Comparison of ENCODE assay signal across 17 mouse cellular contexts in the genomic region with DNA sequence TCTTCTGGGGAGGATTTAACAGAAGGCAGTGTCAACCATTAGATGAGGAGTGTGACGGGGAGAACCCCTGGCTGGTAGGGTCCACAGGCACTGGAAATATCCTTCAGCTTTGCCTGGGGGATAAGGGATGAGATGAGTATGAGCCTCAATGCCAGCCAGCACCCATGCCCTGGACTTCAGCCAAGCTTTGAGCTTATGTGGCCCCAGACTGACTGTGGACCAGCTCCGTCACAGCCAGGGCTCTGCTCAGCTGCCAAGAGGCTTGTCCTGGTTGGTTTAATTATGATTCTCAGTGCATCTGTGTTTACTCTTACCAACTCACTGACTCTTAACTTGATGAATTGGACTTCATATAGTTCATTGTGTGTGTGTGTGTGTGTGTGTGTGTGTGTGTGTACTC.
DNase-seq lines count a peak whose midpoint lies in the region; ATAC-seq and TF ChIP-seq lines count a peak whose summit lies in the region.
"Had no signal": no experiment of that assay in that cellular context is flagged by ENCODE, and none has a peak within 500 bp of the region (broad histone marks: within the 10 kb centered on the region; RNA-seq: fewer than 3 reads in every experiment).

No protein-coding gene starts in this region.

- 73% methylated on average over 2 of the region's 2 CpGs for WGBS in heart, embryonic 12.5 days
- 92% methylated on average over 2 of the region's 2 CpGs for WGBS in midbrain, embryonic 10.5 days
- WGBS in midbrain, embryonic 16.5 days: 74% methylated on average over 2 of the region's 2 CpGs
- WGBS in limb, embryonic 14.5 days: 73% methylated on average over 2 of the region's 2 CpGs

- H3K4me1 ChIP-seq in heart, embryonic 12.5 days (replicated peaks): 0 out of 2 replicates have a peak, but pooled peaks cover 6% of the 10 kb centered on the region
- peaks cover 26% of the 10 kb centered on the region for H3K4me1 ChIP-seq in midbrain, embryonic 10.5 days
- H3K4me1 ChIP-seq in midbrain, embryonic 16.5 days (ENCODE audit: control insufficient read depth, insufficient read depth, low read length): no peaks in the 10 kb centered on the region
- H3K4me1 ChIP-seq in limb, embryonic 14.5 days (ENCODE audit: control insufficient read depth, insufficient read depth, low read length): peaks cover 12% of the 10 kb centered on the region

- H3K36me3 ChIP-seq in heart, embryonic 12.5 days: no peaks in the 10 kb centered on the region
- H3K36me3 ChIP-seq in midbrain, embryonic 10.5 days: no peaks in the 10 kb centered on the region
- no peaks in the 10 kb centered on the region for H3K36me3 ChIP-seq in midbrain, embryonic 16.5 days (ENCODE audit: control insufficient read depth, insufficient read depth, low read length)
- H3K36me3 ChIP-seq in limb, embryonic 14.5 days (ENCODE audit: control insufficient read depth, insufficient read depth, low read length): no peaks in the 10 kb centered on the region
- H3K36me3 ChIP-seq: embryonic facial prominence, embryonic 13.5 days; hindbrain, embryonic 12.5 days had no signal

- H3K9me3 ChIP-seq in heart, embryonic 12.5 days (replicated peaks): no peaks in the 10 kb centered on the region; the same call in 1 of the 2 replicates
- 0 out of 2 replicates have a peak, but pooled peaks cover 5% of the 10 kb centered on the region for H3K9me3 ChIP-seq in midbrain, embryonic 10.5 days (replicated peaks)
- H3K9me3 ChIP-seq in midbrain, embryonic 16.5 days (replicated peaks; ENCODE audit: control insufficient read depth, low read length, poor library complexity, severe bottlenecking): no peaks in the 10 kb centered on the region
- H3K9me3 ChIP-seq in limb, embryonic 14.5 days (ENCODE audit: control insufficient read depth, low read length): no peaks in the 10 kb centered on the region
- H3K9me3 ChIP-seq: embryonic facial prominence, embryonic 13.5 days; hindbrain, embryonic 12.5 days had no signal

- H3K27me3 ChIP-seq in heart, embryonic 12.5 days (replicated peaks): no peaks in the 10 kb centered on the region
- H3K27me3 ChIP-seq in midbrain, embryonic 10.5 days (ENCODE audit: low read depth, poor library complexity, severe bottlenecking): no peaks in the 10 kb centered on the region
- H3K27me3 ChIP-seq in midbrain, embryonic 16.5 days (ENCODE audit: control insufficient read depth, insufficient read depth, low read depth, low read length): no peaks in the 10 kb centered on the region
- no peaks in the 10 kb centered on the region for H3K27me3 ChIP-seq in limb, embryonic 14.5 days (ENCODE audit: control insufficient read depth, insufficient read depth, low read length)
- H3K27me3 ChIP-seq: embryonic facial prominence, embryonic 13.5 days; hindbrain, embryonic 12.5 days had no signal

- peak; percentile 62 to 67 for DNase-seq in cerebellum, postnatal 14 days
- DNase-seq in cerebellum, adult 11 months: no peak
- DNase-seq in heart, adult 18-20 months: peak; percentile 5 to 12
- DNase-seq in midbrain, embryonic 10.5 days (ENCODE audit: low spot score): no peak
- peak; percentile 22 for DNase-seq in limb, embryonic 14.5 days (ENCODE audit: low spot score)
- DNase-seq in layer of hippocampus, adult 18-20 months (ENCODE audit: low spot score in 2 of 2): no peak
- DNase-seq: gastrocnemius, adult 2 months; liver, postnatal 0 days; lung, postnatal 14 days; right cerebral cortex, postnatal 14 days; spleen, adult 18-20 months; thymus, postnatal 36 days had no signal

- no peak overlapping the region for H3K4me3 ChIP-seq in heart, embryonic 12.5 days
- no peak overlapping the region for H3K4me3 ChIP-seq in midbrain, embryonic 10.5 days
- no peak overlapping the region for H3K4me3 ChIP-seq in midbrain, embryonic 16.5 days (ENCODE audit: low read depth, low read length)
- no peak overlapping the region for H3K4me3 ChIP-seq in limb, embryonic 14.5 days (replicated peaks; ENCODE audit: low read length)
- H3K4me3 ChIP-seq: embryonic facial prominence, embryonic 13.5 days; gastrocnemius, adult 2 months; hindbrain, embryonic 12.5 days had no signal

- no peak overlapping the region for H3K9ac ChIP-seq in heart, embryonic 12.5 days
- no peak overlapping the region for H3K9ac ChIP-seq in midbrain, embryonic 16.5 days (ENCODE audit: low read depth, low read length)
- H3K9ac ChIP-seq in limb, embryonic 14.5 days (ENCODE audit: low read depth, low read length, severe bottlenecking): no peak overlapping the region
- H3K9ac ChIP-seq: embryonic facial prominence, embryonic 13.5 days; hindbrain, embryonic 12.5 days; liver, postnatal 0 days had no signal

- TF ChIP-seq POLR2A in limb, embryonic 14.5 days (IDR thresholded peaks at IDR 0.05; ENCODE audit: borderline replicate concordance, extremely low read depth, insufficient read depth, insufficient read length): no peak

- no peak overlapping the region for H3K27ac ChIP-seq in heart, embryonic 12.5 days (ENCODE audit: poor library complexity, severe bottlenecking)
- peak overlapping the region; percentile 53; the same call in 1 of the 2 replicates for H3K27ac ChIP-seq in midbrain, embryonic 10.5 days (replicated peaks)
- H3K27ac ChIP-seq in midbrain, embryonic 16.5 days (ENCODE audit: low read length): no peak overlapping the region
- H3K27ac ChIP-seq in limb, embryonic 14.5 days (replicated peaks; ENCODE audit: low read depth, low read length): no peak overlapping the region
- H3K27ac ChIP-seq: embryonic facial prominence, embryonic 13.5 days; gastrocnemius, adult 2 months; hindbrain, embryonic 12.5 days had no signal

- H3K4me2 ChIP-seq in heart, embryonic 12.5 days: no peak overlapping the region
- H3K4me2 ChIP-seq in midbrain, embryonic 16.5 days (ENCODE audit: low read length): no peak overlapping the region
- H3K4me2 ChIP-seq in limb, embryonic 14.5 days (replicated peaks; ENCODE audit: low read depth, low read length, severe bottlenecking): no peak overlapping the region
- H3K4me2 ChIP-seq: embryonic facial prominence, embryonic 13.5 days; hindbrain, embryonic 12.5 days had no signal

- no peak for ATAC-seq in heart, embryonic 12.5 days (ENCODE audit: insufficient number of reproducible peaks, low FRiP score)
- ATAC-seq in midbrain, embryonic 16.5 days: no peak
- no peak for ATAC-seq in limb, embryonic 14.5 days (ENCODE audit: low FRiP score, low read depth)
- ATAC-seq: intestine, postnatal 0 days; liver, postnatal 0 days had no signal

Comparison
In these comparisons a context has a peak if more than half of its experiments do, and no peak if none do; other contexts are left out.
1. DNase-seq: peak in cerebellum, postnatal 14 days (2 of 2), heart, adult 18-20 months (2 of 2) and limb, embryonic 14.5 days (single experiment); none in cerebellum, adult 11 months (single experiment), midbrain, embryonic 10.5 days (single experiment) and layer of hippocampus, adult 18-20 months (0 of 2).